Mouse (Mus musculus) lung, adult 2 months (tissue): Measurements from ENCODE around the gene Pex14.

Experiments used
- CTCF ChIP-seq: fragments of 200-500 bp; IDR thresholded peaks from 2 replicates; pipeline ENCODE4 v1.5.1; 2011; ENCODE audit warnings: mild to moderate bottlenecking, low read length, control low read depth; ENCODE audit not compliant: insufficient read depth
- POLR2A ChIP-seq: fragments of 200-500 bp; IDR thresholded peaks from 2 replicates; pipeline ENCODE4 v1.6.1; 2011; ENCODE audit warnings: low read depth, mild to moderate bottlenecking, control low read depth, low read length, borderline replicate concordance; ENCODE audit errors: extremely low read depth

GRCm38 (mm10) chr4:149058298-149058697, 41.4 kb downstream of the Pex14 start:
- TF ChIP-seq POLR2A (no peak), CTCF (no peak)
